Mouse (Mus musculus) heart, postnatal 0 days (tissue): Measurements from ENCODE around the gene Ets2.

Source experiments
- CTCF ChIP-seq: IDR thresholded peaks from 2 replicates; pipeline ENCODE4 v1.5.1; 2016; ENCODE audit warnings: antibody characterized with exemption, control low read depth, low read depth
- EP300 ChIP-seq: IDR thresholded peaks from 2 replicates; pipeline ENCODE4 v1.6.1; 2016; ENCODE audit warnings: antibody characterized with exemption, low read depth

DNA sequence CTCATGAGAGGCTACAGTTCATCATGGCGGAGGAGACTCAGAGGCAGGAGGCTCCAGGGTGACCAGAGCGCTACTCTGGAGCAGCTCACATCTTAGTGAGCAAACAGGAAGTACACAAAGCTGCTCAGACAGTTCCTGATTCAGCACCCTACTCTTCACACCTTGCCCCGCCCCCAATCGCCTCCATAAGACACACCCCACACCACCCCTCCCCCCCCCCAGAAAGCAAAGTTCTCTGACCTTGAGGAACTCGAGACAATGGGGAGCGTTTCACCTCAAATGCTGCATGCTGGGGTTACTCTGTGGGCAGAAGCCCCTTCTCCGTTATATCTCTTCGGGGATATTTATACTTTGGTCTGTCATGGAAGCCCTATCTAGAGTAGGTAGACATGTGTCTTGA, 15.0 kb upstream of the Ets2 start:
- no peak for TF ChIP-seq CTCF
- no peak for TF ChIP-seq EP300
